Mouse (Mus musculus) kidney, adult 10 weeks (tissue): Measurements from ENCODE around the gene Patz1. TPM values are rescaled to one million over a fixed set of nuclear protein-coding genes. Genes with fewer than 3 reads are reported as not detected.

Source experiments
- polyA plus RNA-seq: library from polyadenylated mRNA; stranded (reverse); fragments of 350-450 nt; fragmentation: Illumina TruSeq; extraction: RNeasy Lipid Tissue Mini Kit (QIAGEN cat#74804); gene quantifications from one replicate; pipeline ENCODE4 v1.2.3, GENCODE M21; 2014; ENCODE audit warnings: low read depth, low replicate concordance

The Patz1 gene
- 15.3 TPM for polyA plus RNA-seq

DNA sequence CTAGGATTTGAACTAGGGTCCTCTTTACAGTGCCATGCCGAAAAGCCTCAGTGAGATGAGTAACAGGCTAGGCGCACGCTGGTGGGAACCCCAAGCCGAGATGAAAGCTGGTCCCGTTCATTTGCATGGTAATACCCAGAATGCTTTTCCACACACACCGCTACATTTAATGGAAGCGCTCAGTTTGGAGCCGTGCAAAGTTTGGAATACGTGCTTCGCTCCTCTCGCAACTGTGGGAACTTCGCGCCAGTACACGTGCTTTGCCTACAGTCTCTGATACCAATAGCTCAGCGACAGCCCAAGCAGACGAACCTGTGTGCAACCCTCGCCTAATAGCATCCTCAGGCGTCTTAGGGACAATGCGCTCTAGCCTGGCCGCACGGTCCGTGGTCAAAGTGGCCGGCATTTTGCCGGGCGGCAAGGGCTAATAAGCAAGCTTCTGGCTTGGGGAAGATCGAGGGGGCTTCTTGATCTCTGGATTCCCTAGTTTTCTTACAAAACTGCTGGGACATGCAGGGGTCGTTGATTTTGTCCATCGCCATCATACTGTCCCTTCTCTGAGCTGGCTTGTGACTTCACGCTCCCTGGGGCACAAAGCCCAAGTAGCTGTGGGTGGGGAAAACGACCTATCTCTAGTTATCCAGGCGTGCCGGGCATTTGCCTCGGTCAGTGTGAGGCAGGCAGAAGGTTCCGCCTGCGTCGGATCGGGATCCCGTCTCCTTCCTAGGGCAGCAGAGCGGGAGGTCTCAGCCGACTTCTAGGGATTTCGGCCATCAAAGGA lies at the start of gene Patz1:
Gene Patz1, plus strand, starts transcription at position 354 of the 781 bp plus-strand sequence.

GRCm38 (mm10) chr11:3266079-3266685 lies 22.5 kb upstream of the Patz1 start, which contains the start of gene Drg1:
Gene Drg1, minus strand, starts transcription at chr11:3266415.

DNA sequence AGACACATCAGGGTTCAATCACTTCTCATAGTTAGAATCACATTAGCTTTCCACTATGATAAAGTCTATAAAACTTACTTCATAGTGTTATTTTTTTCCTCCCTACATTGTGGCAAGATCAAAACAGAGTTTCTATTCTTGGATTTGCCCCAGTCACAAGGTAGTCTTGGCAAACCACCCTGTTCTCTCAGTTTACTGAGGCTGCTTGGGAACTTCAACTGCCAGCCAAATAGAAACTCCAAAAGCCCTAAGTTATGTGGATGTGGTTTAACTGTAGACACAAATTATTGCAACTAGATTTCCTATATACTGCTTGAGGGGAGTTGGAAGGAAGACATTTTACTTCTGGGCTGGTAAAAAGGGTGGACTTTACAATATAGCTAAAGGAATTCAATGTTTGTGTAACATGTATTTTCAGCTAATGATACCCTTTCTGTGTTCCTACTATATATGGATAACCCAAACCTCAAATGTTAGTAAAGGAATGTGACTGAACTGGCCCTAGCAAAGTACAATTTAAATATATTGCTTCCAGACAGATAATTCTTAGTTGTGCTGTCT lies 41.3 kb downstream of the Patz1 start, which contains the start of gene Pik3ip1:
Gene Pik3ip1, plus strand, starts transcription at position 511 of the 561 bp plus-strand sequence.

Other genes starting within 250 kb of the Patz1 start
- 9.3 TPM for gene Sfi1, start 95.4 kb upstream of the Patz1 start, polyA plus RNA-seq
- 45.0 TPM for gene Eif4enif1, start 86.5 kb upstream of the Patz1 start, polyA plus RNA-seq
- gene Drg1, start 22.5 kb upstream of the Patz1 start, polyA plus RNA-seq = 169 TPM
- 3.6 TPM for gene Pik3ip1, start 41.5 kb downstream of the Patz1 start, polyA plus RNA-seq
- gene Limk2, start 120.3 kb downstream of the Patz1 start, polyA plus RNA-seq = 8.3 TPM
- 34.6 TPM for gene Rnf185, start 163.5 kb downstream of the Patz1 start, polyA plus RNA-seq
- not detected for gene Pla2g3, start 199.4 kb downstream of the Patz1 start, polyA plus RNA-seq
- gene Inpp5j, start 215.9 kb downstream of the Patz1 start, polyA plus RNA-seq = 2.1 TPM
- 1.5 TPM for gene Selenom, start 225.8 kb downstream of the Patz1 start, polyA plus RNA-seq